Mouse (Mus musculus) thymus, postnatal 10 days (tissue): Measurements from ENCODE around the gene BC028528.
"Not testable (repeated sequence)": the region's sequence is repeated elsewhere in the genome, so short reads cannot be mapped to it uniquely, and the experiment has no call there.

ENCODE experiments used
- DNase-seq, 2 experiments: peaks; one replicate each; pipeline ENCODE4 v3.0.0; 2021; ENCODE audit warnings: low spot score in 2 of 2

BC028528 gene

DNA sequence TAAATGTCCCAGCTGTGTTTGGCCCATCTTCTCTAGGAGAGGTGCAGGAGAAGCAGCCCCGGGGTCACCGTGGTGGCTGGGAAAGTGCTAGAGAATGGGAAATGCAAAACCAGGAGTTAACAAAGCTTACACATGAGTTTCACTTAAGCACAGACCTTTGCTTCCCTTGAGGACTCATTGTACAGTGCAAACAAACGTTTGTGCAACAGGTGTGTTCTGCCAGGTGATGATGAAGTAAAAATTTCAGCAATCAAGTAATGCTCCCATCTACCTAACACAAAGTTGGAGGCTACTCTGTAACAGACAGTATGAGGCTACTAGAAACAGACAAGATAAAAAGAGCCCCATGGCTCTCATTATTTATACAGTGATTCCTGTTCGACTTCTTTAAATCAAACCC lies 12.7 kb downstream of the BC028528 start:
- no peak for DNase-seq

DNA sequence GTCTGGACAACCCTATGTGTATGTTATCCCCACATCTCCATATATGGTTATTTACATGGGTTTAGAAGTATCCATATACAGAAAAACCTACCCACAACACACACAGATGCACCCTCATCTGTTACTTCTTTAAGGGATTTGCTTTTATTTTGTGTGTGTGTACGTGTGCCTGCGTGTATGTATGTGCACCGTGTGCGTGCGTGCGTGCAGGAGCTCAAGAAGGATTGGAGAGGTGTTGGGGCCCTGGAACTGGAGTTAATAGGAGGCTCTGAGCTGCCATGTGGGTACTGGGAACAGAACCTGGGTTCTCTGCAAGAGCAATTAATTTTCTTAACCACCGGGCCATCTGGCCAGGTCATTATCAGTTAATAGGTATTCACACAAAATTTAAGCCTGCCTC lies 19.8 kb downstream of the BC028528 start:
- no peak for DNase-seq

DNA sequence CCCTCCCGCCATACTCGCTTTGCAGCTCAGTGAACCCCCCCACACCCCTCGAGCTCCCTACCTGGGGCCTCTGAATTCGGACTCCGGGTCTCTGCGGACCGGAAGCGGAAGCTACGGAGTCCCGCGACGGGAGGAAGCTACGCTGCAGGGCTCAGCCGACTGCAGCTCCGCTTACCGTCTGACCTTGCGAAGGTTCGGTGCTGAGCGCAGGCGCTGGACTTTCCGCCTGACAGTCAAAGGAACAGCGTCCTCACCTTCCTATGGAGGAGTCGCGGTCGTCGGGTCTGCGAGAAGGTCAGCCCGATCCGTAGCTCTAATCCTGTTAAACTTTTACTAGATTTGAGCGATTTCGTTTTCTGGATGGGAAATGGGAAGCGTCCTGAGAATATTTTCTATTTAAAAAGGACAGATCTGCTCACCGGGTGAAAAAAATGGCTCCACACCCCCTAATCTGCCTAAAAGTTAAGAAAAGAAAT lies 20.4 kb downstream of the BC028528 start, which contains the start of gene Mrps21:
Mrps21 (minus strand) TSS at position 128 of the 476 bp plus-strand sequence.
- DNase-seq = peak; percentile 76 to 78

DNA sequence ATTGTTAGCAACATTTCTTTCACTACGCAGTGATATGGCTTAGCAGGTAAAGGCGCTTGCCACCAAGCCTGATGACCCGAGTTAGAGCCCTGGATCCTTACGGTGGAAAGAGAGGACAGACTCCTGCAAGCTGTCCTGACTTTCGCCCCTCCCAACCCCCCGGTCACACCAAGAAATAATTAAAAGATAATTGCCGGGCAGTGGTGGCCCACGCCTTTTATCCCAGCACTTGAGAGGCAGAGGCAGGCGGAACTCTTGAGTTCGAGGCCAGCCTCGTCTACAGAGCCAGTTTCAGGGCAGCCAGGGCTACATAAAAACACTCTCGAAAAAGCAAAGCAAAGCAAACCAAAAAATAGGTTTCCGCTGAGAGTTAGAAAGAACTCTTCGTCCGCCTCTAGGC lies 20.8 kb downstream of the BC028528 start:
- DNase-seq = peak in 1 of 2 experiments; percentile 7

DNA sequence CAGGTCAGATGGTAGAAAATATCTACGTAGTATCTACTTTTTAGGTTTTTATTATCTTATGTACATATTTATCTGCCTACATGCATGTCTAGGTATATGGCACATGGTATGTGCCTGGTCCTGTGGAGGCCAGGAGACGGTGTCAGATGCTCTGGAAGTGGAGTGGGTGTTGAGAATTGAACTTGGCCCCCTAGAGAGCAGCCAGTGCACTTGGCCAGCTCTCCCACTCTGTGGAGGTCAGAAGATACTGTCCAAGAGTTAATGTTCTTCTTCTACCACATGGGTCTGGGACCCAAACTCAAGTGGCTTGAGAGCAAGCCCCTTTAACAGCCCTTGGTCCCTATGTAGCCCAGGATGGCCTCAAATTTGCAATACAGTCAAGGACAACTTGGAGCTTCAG lies 24.4 kb downstream of the BC028528 start:
- no peak for DNase-seq

DNA sequence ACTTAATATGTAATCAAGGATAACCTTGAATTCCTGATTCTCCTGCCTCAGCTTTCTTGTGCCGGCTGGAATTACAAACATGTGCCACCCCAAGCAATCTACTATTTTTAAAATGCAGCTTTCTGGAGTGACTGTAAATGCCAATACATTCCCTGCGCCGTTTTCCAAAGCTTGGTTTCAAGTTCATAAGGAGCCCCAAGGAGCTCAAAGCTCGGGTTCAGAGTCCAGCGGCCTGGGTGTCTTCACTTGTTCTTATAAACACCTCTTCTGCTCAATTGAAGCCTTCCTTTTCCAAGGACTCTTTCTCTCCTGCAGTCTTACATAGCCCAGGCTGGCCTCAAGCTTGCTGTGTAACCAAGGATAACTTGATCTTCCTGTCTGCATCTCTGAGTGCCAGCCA lies 25.7 kb downstream of the BC028528 start:
- DNase-seq = no peak

DNA sequence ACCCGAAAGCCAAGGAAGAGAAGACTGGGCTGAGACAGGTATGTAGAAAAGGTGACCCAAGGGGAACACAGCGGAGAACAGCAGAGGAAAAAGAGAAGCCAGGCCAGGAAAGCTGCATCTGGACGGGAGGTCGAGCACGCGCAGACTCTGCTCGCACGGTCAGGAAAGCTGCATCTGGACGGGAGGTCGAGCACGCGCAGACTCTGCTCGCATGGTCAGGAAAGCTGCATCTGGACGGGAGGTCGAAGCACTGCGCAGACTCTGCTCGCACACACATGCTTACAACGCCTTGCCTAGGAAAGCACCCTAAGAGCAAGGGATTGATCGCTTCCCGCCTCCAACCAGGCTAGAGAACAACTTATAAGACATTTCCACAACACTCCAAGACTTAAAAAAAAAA lies 26.2 kb downstream of the BC028528 start:
- no peak for DNase-seq

DNA sequence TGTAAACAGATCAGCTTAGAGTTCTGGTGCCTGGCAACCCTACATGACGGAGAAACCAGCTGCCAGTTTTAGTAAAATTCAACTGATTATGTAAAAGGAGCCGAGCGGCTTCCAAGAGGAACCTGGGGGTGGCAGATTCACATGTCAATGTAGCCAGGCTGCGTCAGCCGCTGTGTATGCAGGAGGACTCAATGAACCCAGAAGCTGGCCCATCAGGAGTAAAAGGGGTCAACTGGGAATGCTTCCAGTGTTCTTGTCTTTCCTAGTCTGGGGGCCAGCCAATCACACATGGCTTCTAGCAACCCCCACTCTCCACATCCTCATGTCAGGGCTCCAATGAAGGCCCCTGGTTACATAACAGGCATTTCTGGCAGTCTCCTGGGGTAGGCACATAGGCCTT lies 26.8 kb downstream of the BC028528 start:
- no peak for DNase-seq

DNA sequence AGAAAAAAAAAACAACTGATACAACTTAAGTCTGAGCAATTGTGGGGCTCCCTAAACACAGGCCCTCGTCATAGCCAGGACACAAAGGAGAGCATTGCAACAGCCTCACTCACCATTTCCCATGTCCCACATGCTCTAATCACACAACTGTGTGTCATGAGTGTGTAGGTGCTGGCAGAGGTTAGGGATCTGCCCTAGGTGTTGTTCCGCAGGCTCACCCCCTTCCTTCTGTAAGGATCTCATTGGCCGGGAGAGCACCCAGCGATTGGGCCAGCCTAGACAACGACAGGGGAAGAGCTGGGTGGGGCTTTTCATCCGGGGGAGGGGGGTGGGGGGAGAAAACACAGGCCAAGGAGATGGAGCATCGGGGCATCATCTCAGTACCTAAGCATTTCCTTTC lies 28.2 kb downstream of the BC028528 start:
- DNase-seq = no peak

DNA sequence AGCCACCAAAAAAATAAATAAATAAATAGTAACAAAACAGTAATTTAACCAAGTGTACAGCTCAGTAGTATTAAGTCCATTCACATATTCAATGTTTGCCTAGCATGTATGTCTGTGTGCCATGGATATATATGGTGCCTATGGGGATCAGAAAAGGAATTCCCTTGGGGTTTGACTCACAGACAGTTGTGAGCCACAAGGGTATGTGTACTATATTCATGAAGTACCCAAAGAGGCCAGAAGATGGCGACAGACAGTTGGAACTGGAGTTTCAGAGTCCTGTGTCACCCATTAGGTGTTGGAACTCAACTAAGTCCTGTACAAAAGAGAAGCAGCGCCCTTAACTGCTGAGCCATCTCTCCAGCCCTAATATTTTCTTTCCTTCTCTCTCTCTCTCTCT lies 30.0 kb downstream of the BC028528 start:
- peak; percentile 64 to 90 for DNase-seq

DNA sequence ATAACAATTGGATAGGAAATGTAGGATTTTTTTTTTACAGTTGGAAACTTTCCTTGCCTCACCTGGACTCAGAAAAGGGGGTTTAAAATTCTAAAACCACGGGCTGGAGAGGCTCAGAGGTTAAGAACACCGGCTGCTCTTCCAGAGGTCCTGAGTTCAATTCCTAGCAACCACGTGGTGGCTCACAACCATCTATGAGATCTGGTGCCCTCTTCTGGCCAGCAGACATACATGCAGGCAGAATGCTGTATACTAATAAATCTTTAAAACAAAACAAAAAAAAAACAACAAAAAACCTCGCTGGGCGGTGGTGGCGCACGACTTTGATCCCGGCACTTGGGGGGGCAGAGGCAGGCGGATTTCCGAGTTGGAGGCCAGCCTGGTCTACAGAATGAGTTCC lies 30.6 kb downstream of the BC028528 start:
- DNase-seq = peak in 1 of 2 experiments; percentile 45

DNA sequence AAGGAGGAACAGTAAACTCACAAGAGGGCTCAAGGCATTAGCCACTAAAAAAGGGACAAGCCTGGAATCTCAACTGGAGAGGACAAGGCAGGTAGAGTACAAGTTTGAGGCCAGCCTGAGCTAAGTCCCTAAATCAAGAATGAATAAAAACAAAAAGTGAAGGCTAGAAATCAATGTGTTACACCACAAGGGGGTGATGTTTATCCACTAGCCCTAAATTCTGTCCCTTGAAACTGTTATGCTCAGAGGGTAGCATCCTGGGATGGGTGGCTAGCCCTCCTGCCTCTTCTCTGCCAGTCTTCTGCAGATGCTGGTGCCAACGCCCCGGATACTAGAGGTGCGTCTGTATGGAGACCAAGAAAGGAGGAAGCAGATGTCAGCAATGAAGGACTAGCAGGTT lies 31.5 kb downstream of the BC028528 start:
- peak in 1 of 2 experiments; percentile 22 for DNase-seq

DNA sequence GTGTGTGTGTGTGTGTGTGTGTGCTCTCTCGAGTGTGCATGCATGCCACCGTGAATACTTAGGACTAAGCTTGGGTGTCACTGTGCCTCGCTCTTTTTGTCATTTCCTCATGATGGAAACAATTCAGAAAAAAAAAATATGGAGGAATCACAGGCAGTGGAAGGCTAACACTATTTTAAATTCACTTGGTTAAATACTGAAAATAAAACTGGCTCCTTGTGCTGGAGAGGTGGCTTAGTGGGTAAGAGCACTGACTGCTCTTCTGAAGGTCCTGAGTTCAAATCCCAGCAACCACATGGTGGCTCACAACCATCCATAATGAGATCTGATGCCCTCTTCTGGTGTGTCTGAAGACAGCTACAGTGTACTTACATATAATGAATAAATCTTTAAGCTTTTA lies 33.5 kb downstream of the BC028528 start:
- DNase-seq = not testable (repeated sequence)

DNA sequence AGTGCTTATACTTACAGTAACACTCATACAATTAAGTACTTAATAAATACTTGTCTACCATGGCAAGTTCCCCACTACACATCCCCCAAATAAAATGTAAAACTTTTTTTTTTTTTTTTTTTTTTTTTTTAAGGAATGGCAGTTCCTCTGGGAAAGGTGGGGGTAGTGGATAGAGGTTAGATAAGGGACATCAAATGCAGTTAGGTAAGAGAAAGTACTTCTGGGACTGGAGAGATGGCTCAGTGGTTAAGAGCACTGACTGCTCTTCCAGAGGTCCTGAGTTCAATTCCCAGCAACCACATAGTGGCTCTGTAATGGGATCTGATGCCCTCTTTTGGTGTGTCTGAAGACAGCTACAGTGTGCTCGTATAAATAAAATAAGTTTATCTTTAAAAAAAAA lies 34.8 kb downstream of the BC028528 start:
- DNase-seq = not testable (repeated sequence)

DNA sequence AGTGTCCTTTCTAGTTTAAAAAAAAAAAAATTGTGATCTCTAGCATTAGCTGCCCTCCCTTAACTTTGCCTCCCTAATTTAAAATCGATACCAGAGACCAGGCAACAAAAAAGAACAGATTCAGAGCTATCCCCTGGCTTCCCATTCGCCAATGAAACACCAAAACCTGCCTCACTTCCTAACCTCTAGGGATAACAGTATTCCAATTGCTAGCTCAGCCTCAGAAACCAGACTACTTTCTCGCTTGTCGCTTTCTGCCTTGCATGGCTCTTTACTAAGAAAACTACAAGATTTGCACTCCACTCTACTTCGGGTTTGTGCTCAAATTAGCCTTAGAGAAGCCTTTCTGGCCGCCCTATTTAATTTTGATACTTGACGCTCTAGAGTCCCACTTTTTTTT lies 35.7 kb downstream of the BC028528 start:
- no peak for DNase-seq

DNA sequence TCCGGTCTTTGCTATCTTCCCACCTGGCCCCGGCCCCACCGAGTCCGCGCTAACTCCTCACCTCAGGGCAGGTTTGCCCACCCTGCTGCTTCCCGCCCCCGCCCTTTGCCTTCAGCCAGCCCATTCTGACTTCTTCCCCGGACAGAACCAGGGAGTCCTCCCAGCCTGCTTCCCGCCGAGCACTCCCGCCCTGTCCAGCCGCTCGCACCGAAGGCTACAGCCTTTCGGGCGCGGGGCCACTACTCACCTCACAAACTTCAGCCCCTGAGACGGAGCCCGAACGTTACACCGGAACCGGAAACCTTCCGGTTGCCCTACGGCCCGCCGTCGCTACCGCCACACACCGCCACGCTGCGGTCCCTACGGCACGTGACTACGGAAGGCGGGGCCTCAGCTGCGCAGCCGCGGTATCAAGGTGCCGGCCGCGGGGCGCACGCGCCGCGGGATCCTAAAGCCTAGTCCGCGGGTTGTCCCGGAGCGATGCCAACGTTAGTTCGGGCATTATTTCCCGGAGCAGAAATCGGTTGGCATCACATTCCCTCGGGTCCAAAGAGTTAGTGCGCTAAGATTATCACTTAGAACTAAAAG lies 36.2 kb downstream of the BC028528 start, which contains the start of gene Prpf3:
Prpf3 (minus strand) TSS at position 384 of the 588 bp plus-strand sequence.
- peak; percentile 88 to 91 for DNase-seq

DNA sequence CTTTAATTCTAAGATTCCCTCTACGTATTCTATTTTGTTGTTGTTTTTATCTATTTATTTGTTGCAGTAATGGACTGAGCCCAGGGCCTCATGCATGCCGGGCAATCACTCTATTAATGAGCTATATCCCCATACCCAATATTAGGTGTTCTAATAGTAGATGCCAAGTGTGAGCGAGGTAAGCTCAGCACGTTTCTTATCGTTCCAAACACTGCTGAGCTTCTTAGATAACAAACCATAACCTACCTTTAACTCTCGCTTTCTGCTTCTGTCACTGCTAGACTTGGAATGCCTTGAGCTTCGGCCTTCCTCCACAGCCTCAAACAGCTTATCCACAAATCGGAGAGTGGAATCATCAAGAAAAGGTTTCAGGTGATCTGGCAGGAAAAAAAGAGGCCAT lies 40.5 kb downstream of the BC028528 start:
- no peak for DNase-seq

DNA sequence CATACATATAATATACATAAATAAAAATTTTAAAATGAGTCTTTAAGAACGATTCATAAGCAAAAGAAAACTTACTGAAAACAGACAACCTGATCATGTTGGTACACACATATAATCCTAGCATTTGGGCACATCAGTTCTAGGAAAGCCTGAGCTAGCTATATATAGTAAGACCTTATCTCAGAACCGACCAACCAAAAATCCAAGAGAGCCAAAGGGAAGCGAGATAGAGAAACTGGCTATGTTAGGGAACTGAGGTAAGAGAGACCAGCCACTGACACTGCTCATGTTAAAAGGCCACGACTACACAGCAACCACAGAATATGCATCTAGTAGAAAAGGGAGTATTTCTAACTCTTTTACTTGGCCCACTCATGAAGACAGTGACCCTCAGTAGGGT lies 41.2 kb downstream of the BC028528 start:
- no peak for DNase-seq

DNA sequence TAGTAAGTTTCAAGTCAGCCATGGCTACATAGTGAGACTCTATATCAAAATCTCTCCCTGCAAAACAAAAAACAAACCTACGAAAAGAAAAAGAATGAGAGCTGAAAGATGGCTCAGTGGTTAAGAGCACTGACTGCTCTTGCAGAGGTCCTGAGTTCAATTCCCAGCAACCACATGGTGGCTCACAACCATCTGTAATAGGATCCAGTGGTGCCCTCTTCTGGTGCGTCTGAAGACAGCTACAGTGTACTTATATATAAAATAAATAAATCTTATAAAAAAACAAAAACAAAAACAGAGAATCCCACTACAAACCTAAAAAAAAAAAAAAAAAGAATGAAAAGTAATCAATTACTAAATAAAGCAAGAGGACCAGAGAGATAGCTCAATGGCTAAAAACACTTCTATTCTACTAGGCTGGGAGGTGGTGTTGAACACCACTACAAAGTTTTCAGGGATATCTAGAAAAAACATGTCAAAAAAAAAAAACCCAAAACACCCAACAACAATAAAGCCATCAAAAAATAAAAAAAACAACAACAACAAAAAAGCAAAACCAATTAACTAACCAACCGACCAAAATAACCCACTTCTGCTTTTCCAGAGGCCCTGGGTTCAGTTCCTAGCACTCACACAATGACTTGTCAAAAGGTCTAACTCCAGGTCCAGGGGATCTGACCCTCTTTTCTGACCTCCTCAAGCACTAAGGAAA lies 49.1 kb downstream of the BC028528 start:
- DNase-seq = no peak

DNA sequence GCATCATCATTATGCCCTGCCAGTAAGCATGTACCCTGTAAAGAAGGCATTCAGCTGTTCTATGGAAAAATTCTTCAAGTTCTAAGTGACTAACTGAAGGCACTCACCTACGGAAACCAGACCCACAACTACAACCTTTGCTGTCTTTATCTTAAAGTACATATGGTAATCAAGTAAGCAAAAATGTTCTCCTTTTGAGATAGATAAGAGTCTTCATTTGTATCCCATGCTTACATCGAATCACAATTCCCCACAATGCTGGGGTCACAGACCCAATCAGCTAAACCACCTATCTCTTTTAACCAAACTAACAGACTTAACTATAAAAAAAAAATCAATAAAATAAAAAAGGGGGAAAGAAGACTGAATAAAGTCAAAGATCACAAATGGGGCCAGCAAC lies 52.6 kb downstream of the BC028528 start:
- no peak for DNase-seq
